Mouse (Mus musculus) ES-Bruce4 (cell line): ENCODE data around the gene Ppl.

Experiments used
- CTCF ChIP-seq: IDR thresholded peaks from one replicate; pipeline ENCODE4 v1.8.1; 2011; ENCODE audit warnings: low read depth, low read length
- EP300 ChIP-seq: IDR thresholded peaks from 2 replicates; pipeline ENCODE4 v1.6.1; 2011; ENCODE audit warnings: low read depth, low read length; ENCODE audit not compliant: insufficient read depth
- POLR2A ChIP-seq: IDR thresholded peaks from one replicate; pipeline ENCODE4 v1.8.1; 2011; ENCODE audit warnings: low read length; ENCODE audit not compliant: insufficient read depth

- TF ChIP-seq CTCF (no peak), POLR2A (no peak), EP300 (no peak)
Observed at GRCm38 (mm10) chr16:5113002-5113550, 19.1 kb downstream of the Ppl start.
